Mouse (Mus musculus) c-Kit-positive CD71-positive TER-119-positive erythroid progenitor cells, embryonic 14.5 days (primary cell): ENCODE results near the gene Rpp25l.
"Not testable (repeated sequence)": the region's sequence is repeated elsewhere in the genome, so short reads cannot be mapped to it uniquely, and the experiment has no call there.

Source experiments
- DNase-seq: peaks from one replicate; pipeline ENCODE4 v3.0.0-alpha.2; 2013; ENCODE audit warnings: low spot score

Rpp25l gene

GRCm38 (mm10) chr4:41713197-41714067 is at the start of gene Rpp25l:
Gene Rpp25l, minus strand, starts transcription at chr4:41713534.
- peak; percentile 84 for DNase-seq

- DNase-seq = not testable (repeated sequence)
Measured at GRCm38 (mm10) chr4:41762688-41763114, 49.4 kb upstream of the Rpp25l start.

GRCm38 (mm10) chr4:41762099-41762687 is 48.9 kb upstream of the Rpp25l start:
- no peak for DNase-seq

- no peak for DNase-seq
Measured at GRCm38 (mm10) chr4:41761680-41762079, 48.3 kb upstream of the Rpp25l start.

GRCm38 (mm10) chr4:41760911-41761310 is 47.6 kb upstream of the Rpp25l start:
- DNase-seq = no peak

GRCm38 (mm10) chr4:41760288-41760721 is 47.0 kb upstream of the Rpp25l start:
- DNase-seq = peak; percentile 59

- DNase-seq = no peak
Measured at GRCm38 (mm10) chr4:41759656-41760287, 46.4 kb upstream of the Rpp25l start.

- DNase-seq = no peak
Measured at GRCm38 (mm10) chr4:41759206-41759605, 45.9 kb upstream of the Rpp25l start.

- DNase-seq = no peak
Measured at GRCm38 (mm10) chr4:41758701-41759100, 45.4 kb upstream of the Rpp25l start.

- DNase-seq = no peak
Measured at GRCm38 (mm10) chr4:41758021-41758420, 44.7 kb upstream of the Rpp25l start.

GRCm38 (mm10) chr4:41757321-41757720 is 44.0 kb upstream of the Rpp25l start:
- no peak for DNase-seq

- DNase-seq = no peak
Measured at GRCm38 (mm10) chr4:41756440-41756839, 43.1 kb upstream of the Rpp25l start.

GRCm38 (mm10) chr4:41755338-41756305 is 42.3 kb upstream of the Rpp25l start, which contains the start of gene Sigmar1:
Gene Sigmar1, minus strand, starts transcription at chr4:41756157.
- peak; percentile 78 for DNase-seq

- DNase-seq = no peak
Measured at GRCm38 (mm10) chr4:41754797-41755337, 41.5 kb upstream of the Rpp25l start, which contains the start of gene Galt. Gene Galt, plus strand, starts transcription at chr4:41755228.

- no peak for DNase-seq
Measured at GRCm38 (mm10) chr4:41745021-41745420, 31.7 kb upstream of the Rpp25l start.

- DNase-seq = no peak
Measured at GRCm38 (mm10) chr4:41744131-41744530, 30.8 kb upstream of the Rpp25l start.

- peak; percentile 93 for DNase-seq
Measured at GRCm38 (mm10) chr4:41741158-41741560, 27.8 kb upstream of the Rpp25l start.

GRCm38 (mm10) chr4:41740380-41741157 is 27.2 kb upstream of the Rpp25l start:
- no peak for DNase-seq

- no peak for DNase-seq
Measured at GRCm38 (mm10) chr4:41739260-41739659, 25.9 kb upstream of the Rpp25l start.

- DNase-seq = no peak
Measured at GRCm38 (mm10) chr4:41738256-41738603, 24.9 kb upstream of the Rpp25l start.
